In the genomic region with DNA sequence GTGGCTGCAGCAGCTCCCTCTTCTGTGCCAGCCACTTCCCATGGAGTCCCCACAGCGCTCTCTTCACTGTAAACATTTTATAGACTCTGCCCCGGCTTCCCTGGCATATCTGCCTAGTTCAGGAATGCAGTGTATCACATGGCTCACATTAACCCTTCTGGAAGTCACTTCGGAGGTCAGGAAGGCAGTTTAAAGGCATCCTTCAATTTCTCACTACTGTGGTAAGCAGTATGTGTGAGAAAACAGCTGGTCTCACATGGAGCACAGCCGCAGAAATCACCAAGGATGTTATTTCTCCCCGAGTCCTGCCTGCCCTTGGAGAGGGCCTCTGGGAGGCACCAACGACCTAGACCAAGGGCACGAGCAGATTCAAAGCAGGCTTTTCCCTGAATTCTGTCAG, we compare ENCODE assay signal across 10 mouse cellular contexts.
A peak's percentile ranks its signal among the peaks of the same experiment; 100 is the strongest.
DNase-seq lines count a peak whose midpoint lies in the region; ATAC-seq lines count a peak whose summit lies in the region.
"Had no signal": no experiment of that assay in that cellular context is flagged by ENCODE, and none has a peak within 500 bp of the region (broad histone marks: within the 10 kb centered on the region; RNA-seq: fewer than 3 reads in every experiment).

No protein-coding gene starts in this region.

- no peaks in the 10 kb centered on the region for H3K27me3 ChIP-seq in intestine, embryonic 16.5 days (replicated peaks; ENCODE audit: control insufficient read depth, insufficient read depth, low read length)
- H3K27me3 ChIP-seq in intestine, embryonic 15.5 days (replicated peaks): no peaks in the 10 kb centered on the region
- no peaks in the 10 kb centered on the region for H3K27me3 ChIP-seq in hindbrain, embryonic 15.5 days

- 34% methylated on average over 7 of the region's 7 CpGs for WGBS in intestine, embryonic 16.5 days
- 34% methylated on average over 7 of the region's 7 CpGs for WGBS in intestine, embryonic 15.5 days
- 63% methylated on average over 7 of the region's 7 CpGs for whole genome bisulfite sequencing in hindbrain, embryonic 15.5 days

- peak overlapping the region; percentile 48 for H3K27ac ChIP-seq in intestine, embryonic 16.5 days (ENCODE audit: low read length)
- no peak overlapping the region for H3K27ac ChIP-seq in intestine, embryonic 15.5 days
- H3K27ac ChIP-seq in hindbrain, embryonic 15.5 days (replicated peaks): peak overlapping the region; percentile 53; the same call in 1 of the 2 replicates

- H3K4me2 ChIP-seq in intestine, embryonic 16.5 days (ENCODE audit: low read depth, low read length): no peak overlapping the region
- no peak overlapping the region for H3K4me2 ChIP-seq in intestine, embryonic 15.5 days (replicated peaks)
- H3K4me2 ChIP-seq in hindbrain, embryonic 15.5 days: no peak overlapping the region

- H3K9me3 ChIP-seq in intestine, embryonic 16.5 days (ENCODE audit: control insufficient read depth, low read length): no peaks in the 10 kb centered on the region
- no peaks in the 10 kb centered on the region for H3K9me3 ChIP-seq in intestine, embryonic 15.5 days
- no peaks in the 10 kb centered on the region for H3K9me3 ChIP-seq in hindbrain, embryonic 15.5 days

- peaks cover 29% of the 10 kb centered on the region for H3K4me1 ChIP-seq in intestine, embryonic 16.5 days (ENCODE audit: control insufficient read depth, insufficient read depth, low read length)
- peaks cover 30% of the 10 kb centered on the region for H3K4me1 ChIP-seq in intestine, embryonic 15.5 days (replicated peaks)
- H3K4me1 ChIP-seq in hindbrain, embryonic 15.5 days (replicated peaks): peaks cover 29% of the 10 kb centered on the region; the same call in 1 of the 2 replicates

- peaks cover 5% of the 10 kb centered on the region; the same call in 1 of the 2 replicates for H3K36me3 ChIP-seq in intestine, embryonic 16.5 days (ENCODE audit: control insufficient read depth, insufficient read depth, low read length)
- peaks cover 8% of the 10 kb centered on the region for H3K36me3 ChIP-seq in intestine, embryonic 15.5 days
- H3K36me3 ChIP-seq in hindbrain, embryonic 15.5 days: peaks cover 31% of the 10 kb centered on the region

- peak; percentile 54 for DNase-seq in ovary, postnatal 36 days (ENCODE audit: low spot score)
- DNase-seq in ovary, postnatal 10 days (ENCODE audit: low spot score): no peak
- DNase-seq in yolk sac, embryonic 10.5 days (ENCODE audit: low spot score): peak; percentile 42
- no peak for DNase-seq in layer of hippocampus, adult 18-20 months (ENCODE audit: low spot score in 2 of 2)
- DNase-seq: heart, postnatal 10 days; left cerebral cortex, postnatal 4 days; spleen, adult 18-20 months had no signal

- 0 out of 2 replicates have a peak, but pooled peaks have one; percentile 16 for ATAC-seq in intestine, embryonic 16.5 days
- no peak for ATAC-seq in intestine, embryonic 15.5 days
- ATAC-seq in hindbrain, embryonic 15.5 days (ENCODE audit: low FRiP score, low read depth): no peak

- no peak overlapping the region for H3K4me3 ChIP-seq in intestine, embryonic 16.5 days (ENCODE audit: low read length)
- no peak overlapping the region for H3K4me3 ChIP-seq in intestine, embryonic 15.5 days (replicated peaks)
- no peak overlapping the region for H3K4me3 ChIP-seq in hindbrain, embryonic 15.5 days

- H3K9ac ChIP-seq in intestine, embryonic 16.5 days (ENCODE audit: low read depth, low read length): no peak overlapping the region
- H3K9ac ChIP-seq in intestine, embryonic 15.5 days: no peak overlapping the region
- no peak overlapping the region for H3K9ac ChIP-seq in hindbrain, embryonic 15.5 days

Comparison
In these comparisons a context has a peak if more than half of its experiments do, and no peak if none do; other contexts are left out.
1. DNase-seq: peak in ovary, postnatal 36 days (single experiment) and yolk sac, embryonic 10.5 days (single experiment); none in ovary, postnatal 10 days (single experiment) and layer of hippocampus, adult 18-20 months (0 of 2).